Mouse (Mus musculus): ENCODE data around the gene Cachd1.

DNA sequence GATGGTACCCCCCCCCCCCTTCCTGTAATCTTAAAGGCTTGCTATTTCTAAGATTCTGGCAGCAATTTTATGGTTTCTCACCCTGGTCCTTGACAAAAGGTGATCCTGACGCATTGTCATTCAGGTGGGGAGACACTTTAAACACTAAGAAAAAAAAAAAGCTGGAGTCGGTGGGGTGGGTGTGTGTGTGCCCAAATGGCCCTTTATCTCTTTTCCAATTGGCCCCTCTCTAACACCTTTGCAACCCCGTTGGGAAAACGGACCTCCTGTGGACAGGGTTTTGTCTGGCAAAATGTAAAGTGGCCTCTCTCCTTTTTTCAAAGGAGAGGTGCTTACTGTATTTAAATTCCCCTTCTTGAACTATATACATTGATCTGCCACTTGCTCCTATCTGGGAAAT, 2.5 kb downstream of the Cachd1 start:
- no peak for TF ChIP-seq CTCF (IDR thresholded peaks at IDR 0.05; ENCODE audit: low read depth, low read length)
- no peak for TF ChIP-seq POLR2A (IDR thresholded peaks at IDR 0.05; ENCODE audit: insufficient read depth, low read length)
